Mouse (Mus musculus): ENCODE measurements around the gene Rbl2.

DNA sequence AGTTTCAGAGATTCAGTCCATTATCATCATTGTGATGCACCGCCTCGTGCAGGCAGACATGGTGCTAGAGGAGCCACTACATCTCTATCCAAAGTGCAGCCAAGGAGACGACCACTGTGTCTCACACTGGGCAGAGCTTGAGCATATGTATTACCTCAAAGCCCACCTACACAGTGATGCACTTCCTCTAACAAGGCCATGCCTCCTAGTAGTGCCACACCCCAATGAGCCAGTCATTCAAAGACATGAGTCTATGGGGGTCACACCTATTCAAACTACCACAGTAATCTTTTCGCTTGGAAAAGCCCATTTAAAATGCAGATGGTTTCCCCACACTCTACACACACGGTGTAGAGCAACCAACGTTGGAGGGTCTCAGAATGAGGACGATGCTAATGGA lies 81.7 kb downstream of the Rbl2 start:
- TF ChIP-seq POLR2A (IDR thresholded peaks at IDR 0.05; ENCODE audit: low read depth, low read length) (no peak), CTCF (IDR thresholded peaks at IDR 0.05; ENCODE audit: extremely low read depth, insufficient read depth, insufficient read length, insufficient replicate concordance) (no peak)
